Mouse (Mus musculus) bone marrow, adult 2 months (tissue): ENCODE data around the gene Naa40.

Experiments
- CTCF ChIP-seq: fragments of 200-500 bp; IDR thresholded peaks from 2 replicates; pipeline ENCODE4 v1.5.1; 2011; ENCODE audit warnings: low read length, control low read depth; ENCODE audit not compliant: control insufficient read depth, insufficient read depth
- POLR2A ChIP-seq: fragments of 200-500 bp; IDR thresholded peaks from 2 replicates; pipeline ENCODE4 v1.6.1; 2011; ENCODE audit warnings: low read depth, mild to moderate bottlenecking, control low read depth, low read length, borderline replicate concordance; ENCODE audit not compliant: control insufficient read depth

GRCm38 (mm10) chr19:7223488-7223887 is 17.5 kb downstream of the Naa40 start:
- TF ChIP-seq CTCF (no peak), POLR2A (no peak)
